Mouse (Mus musculus): ENCODE measurements around the gene AI413582. TPM values are rescaled to one million over a fixed set of nuclear protein-coding genes. Genes with fewer than 3 reads are reported as not detected.
A peak's percentile ranks its signal among the peaks of the same experiment; 100 is the strongest.

AI413582 gene
- polyA plus RNA-seq, 1 experiment from 2014 or later, result 38.6 TPM

DNA sequence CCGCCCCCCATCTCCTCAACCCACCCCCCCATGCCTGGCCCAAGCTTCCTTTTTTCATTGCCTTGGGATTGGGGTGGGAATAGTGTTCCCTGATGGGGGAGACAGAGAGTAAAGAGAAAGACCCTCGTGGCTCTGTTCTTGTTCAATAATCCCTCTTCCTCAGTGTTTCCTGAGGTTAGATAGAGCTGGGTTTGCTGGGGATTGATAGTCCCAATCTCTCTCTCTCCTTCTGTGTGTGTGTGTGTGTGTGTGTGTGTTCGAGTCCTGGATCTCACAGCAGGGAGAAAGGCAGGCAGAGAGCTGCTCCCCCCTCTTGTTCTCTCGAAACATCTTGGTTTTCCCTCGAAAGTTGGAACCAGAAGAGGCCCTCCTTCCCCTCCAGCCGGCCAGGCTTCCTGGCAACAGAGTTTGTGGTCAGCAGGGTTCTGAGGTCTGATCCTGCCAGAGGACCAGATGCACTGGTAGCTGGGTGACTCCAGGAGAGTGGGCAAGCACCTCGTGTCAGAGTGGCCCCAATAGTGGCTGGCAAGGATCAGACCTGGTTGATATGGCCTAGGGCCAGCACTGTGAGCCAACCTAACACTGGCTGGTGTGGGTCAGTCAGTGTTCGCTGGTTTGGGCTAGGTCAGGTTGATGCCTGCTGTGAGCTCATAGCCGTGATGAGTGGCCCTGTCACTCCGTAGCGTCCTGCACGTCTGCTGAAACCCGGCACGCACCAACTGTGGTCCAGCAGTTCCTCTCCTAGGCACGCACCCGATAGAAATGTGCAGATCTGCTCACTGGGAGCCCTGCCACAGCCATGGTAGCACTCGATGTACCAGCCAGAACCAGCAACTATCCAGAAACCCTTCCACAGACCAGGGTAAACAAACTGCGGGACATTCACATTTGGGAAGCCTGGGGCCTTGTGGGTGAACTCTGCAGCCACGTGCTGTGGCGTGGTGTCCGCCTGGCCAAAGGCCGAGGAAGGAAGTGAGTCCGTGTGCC is 13.0 kb downstream of the AI413582 start:
- no peak overlapping the region for H3K4me2 ChIP-seq (replicated peaks; ENCODE audit: low read depth, low read length)
- ATAC-seq, result no peak
- H3K36me3 ChIP-seq (ENCODE audit: insufficient read depth, low read length), result no peaks in the 10 kb centered on the region
- H3K9ac ChIP-seq (replicated peaks; ENCODE audit: low read depth), result no peak overlapping the region
- DNase-seq (ENCODE audit: low spot score), result no peak
- 74% methylated on average over 23 of the region's 23 CpGs for WGBS
- no peaks in the 10 kb centered on the region for H3K27me3 ChIP-seq (replicated peaks; ENCODE audit: insufficient read depth, low read length)
- no peak overlapping the region for H3K27ac ChIP-seq (ENCODE audit: low read length)
- no peak overlapping the region for H3K4me3 ChIP-seq (ENCODE audit: low read depth, low read length)
- no peaks in the 10 kb centered on the region for H3K9me3 ChIP-seq (ENCODE audit: low read length)
- TF ChIP-seq CTCF (IDR thresholded peaks at IDR 0.05) (no peak), EP300 (IDR thresholded peaks at IDR 0.05) (no peak)
- no peaks in the 10 kb centered on the region; the same call in 1 of the 2 replicates for H3K4me1 ChIP-seq (ENCODE audit: insufficient read depth, low read depth, low read length)

DNA sequence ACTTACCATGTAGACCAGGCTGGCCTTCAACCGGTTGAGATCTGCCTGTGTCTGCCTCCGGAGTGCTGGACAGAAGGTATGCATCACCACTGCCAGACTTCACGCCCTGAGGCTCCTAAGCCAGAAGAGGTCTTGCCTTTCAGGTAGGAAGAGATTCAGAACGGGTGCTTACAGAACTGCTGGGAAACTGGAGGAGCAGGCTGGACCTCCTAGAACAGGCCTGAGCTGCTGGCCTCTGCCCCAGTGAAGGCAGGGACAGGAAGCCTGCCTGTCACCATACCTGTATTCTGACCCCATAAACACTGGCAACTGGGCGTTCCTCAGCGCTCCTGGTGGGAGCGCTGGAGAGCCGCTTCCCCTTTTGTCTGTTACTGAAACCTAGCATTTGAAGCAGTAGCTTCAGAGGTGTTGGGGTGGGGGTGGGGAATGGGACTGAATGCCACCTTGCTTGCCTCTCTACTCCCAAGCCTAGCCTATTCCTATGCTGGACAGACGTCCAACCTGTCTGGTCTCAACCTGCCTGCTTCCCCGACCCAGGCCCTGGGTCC is 14.1 kb downstream of the AI413582 start:
- Histone ChIP-seq H3K27me3 (replicated peaks; ENCODE audit: insufficient read depth, low read length) (no peaks in the 10 kb centered on the region), H3K9me3 (ENCODE audit: low read length) (no peaks in the 10 kb centered on the region), H3K4me3 (ENCODE audit: low read depth, low read length) (no peak overlapping the region), H3K27ac (ENCODE audit: low read length) (no peak overlapping the region), H3K4me1 (ENCODE audit: insufficient read depth, low read depth, low read length) (no peaks in the 10 kb centered on the region), H3K4me2 (replicated peaks; ENCODE audit: low read depth, low read length) (no peak overlapping the region), H3K36me3 (ENCODE audit: insufficient read depth, low read length) (no peaks in the 10 kb centered on the region), H3K9ac (replicated peaks; ENCODE audit: low read depth) (no peak overlapping the region)
- DNase-seq (ENCODE audit: low spot score) (no peak), ATAC-seq (no peak)
- WGBS, result 64% methylated on average over 10 of the region's 10 CpGs
- TF ChIP-seq CTCF (IDR thresholded peaks at IDR 0.05) (no peak), EP300 (IDR thresholded peaks at IDR 0.05) (no peak)

DNA sequence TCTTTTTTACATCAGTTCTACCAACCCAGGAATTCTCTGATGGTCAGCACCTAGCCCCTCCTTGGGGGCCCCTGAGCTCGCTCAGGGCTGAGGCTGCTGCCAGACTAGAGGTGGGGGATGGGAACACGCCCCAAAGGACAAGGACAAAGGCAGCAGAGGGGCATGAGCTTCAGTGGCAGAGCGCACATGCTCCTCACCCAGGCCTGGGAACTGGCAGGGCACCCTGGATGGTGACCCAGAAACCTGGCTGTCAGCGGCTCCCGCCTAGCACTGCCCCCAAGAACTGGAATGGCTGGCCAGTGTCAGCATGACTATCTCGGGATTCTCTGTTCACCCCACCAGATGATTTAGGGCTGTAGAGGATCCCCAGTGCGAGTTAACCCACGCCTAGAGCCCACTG is 16.3 kb downstream of the AI413582 start:
- no peak for DNase-seq (ENCODE audit: low spot score)

DNA sequence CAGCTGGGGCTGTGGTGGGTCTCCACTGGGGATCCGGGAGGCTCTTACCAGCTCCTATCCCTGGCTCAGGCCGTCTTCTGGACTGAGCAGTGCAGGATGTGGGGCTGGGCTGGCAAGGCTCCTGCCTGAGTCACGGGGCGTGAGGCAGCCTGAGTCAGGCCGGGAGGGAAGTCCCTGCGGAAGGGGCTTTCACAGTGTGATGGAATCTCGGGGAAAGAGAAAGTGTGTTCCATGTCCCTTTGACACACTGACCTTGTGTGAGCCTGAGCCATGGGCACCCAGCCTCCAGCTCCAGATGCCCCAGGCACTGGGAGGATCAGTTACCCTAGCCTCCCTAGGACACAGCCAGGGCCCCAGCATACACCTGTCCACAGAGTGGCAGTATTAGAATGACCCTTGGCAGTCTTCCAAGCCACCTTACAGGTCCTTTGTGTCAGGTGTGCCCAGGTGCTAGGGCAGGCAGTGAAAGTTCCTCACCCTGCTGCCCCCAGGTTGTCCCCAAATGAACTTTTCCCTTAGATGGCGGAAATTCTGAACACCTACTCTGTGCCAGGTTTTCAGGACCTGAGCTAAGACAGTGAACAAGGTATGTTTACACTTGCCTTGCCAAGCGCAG is 18.2 kb downstream of the AI413582 start:
- Histone ChIP-seq H3K9ac (replicated peaks; ENCODE audit: low read depth) (no peak overlapping the region), H3K4me3 (ENCODE audit: low read depth, low read length) (no peak overlapping the region), H3K27ac (ENCODE audit: low read length) (no peak overlapping the region), H3K4me2 (replicated peaks; ENCODE audit: low read depth, low read length) (no peak overlapping the region), H3K36me3 (ENCODE audit: insufficient read depth, low read length) (no peaks in the 10 kb centered on the region), H3K9me3 (ENCODE audit: low read length) (no peaks in the 10 kb centered on the region), H3K4me1 (ENCODE audit: insufficient read depth, low read depth, low read length) (no peaks in the 10 kb centered on the region), H3K27me3 (replicated peaks; ENCODE audit: insufficient read depth, low read length) (no peaks in the 10 kb centered on the region)
- ATAC-seq (peak; percentile 72), DNase-seq (ENCODE audit: low spot score) (peak; percentile 40)
- 43% methylated on average over 9 of the region's 9 CpGs for WGBS
- no peak for TF ChIP-seq EP300 (IDR thresholded peaks at IDR 0.05)
- no peak for TF ChIP-seq CTCF (IDR thresholded peaks at IDR 0.05)

More for the DNA sequence above, 16.3 kb downstream of the AI413582 start:
- WGBS, result 65% methylated on average over 8 of the region's 8 CpGs
- Histone ChIP-seq H3K36me3 (ENCODE audit: insufficient read depth, low read length) (no peaks in the 10 kb centered on the region), H3K9ac (replicated peaks; ENCODE audit: low read depth) (no peak overlapping the region), H3K27me3 (replicated peaks; ENCODE audit: insufficient read depth, low read length) (no peaks in the 10 kb centered on the region), H3K4me3 (ENCODE audit: low read depth, low read length) (no peak overlapping the region), H3K4me2 (replicated peaks; ENCODE audit: low read depth, low read length) (no peak overlapping the region), H3K27ac (ENCODE audit: low read length) (no peak overlapping the region), H3K9me3 (ENCODE audit: low read length) (no peaks in the 10 kb centered on the region), H3K4me1 (ENCODE audit: insufficient read depth, low read depth, low read length) (no peaks in the 10 kb centered on the region)
- TF ChIP-seq EP300 (IDR thresholded peaks at IDR 0.05) (no peak), CTCF (IDR thresholded peaks at IDR 0.05) (no peak)
- no peak for ATAC-seq

DNA sequence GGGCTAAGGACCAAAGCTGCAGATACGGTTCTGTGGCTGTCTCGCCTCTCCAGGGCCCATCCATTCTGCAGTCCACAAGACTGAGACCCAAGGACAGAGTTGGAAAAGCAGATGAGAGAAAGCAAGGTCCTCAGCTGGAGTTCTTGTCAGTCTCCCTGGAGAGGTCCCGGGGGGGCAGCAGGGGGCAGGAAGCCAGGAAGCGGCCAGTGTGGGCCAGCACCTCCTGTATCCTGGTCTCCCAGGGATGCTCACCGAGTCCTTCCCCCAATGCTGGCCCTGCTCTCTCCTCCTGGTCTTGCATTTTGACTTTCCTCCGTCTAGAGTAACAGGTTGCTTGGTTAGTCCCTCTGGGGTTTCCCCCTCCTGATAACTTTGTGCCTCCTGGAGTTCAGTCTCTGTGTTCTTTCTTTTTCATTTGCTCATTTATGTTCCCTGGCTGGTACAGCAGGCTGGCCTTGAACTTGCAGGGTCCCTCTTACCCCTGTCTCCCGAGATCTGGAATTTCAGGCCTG is 18.9 kb downstream of the AI413582 start:
- no peaks in the 10 kb centered on the region for H3K9me3 ChIP-seq (ENCODE audit: low read length)
- DNase-seq (ENCODE audit: low spot score), result no peak
- no peaks in the 10 kb centered on the region for H3K36me3 ChIP-seq (ENCODE audit: insufficient read depth, low read length)
- no peak overlapping the region for H3K4me3 ChIP-seq (ENCODE audit: low read depth, low read length)
- ATAC-seq, result no peak
- no peak overlapping the region for H3K4me2 ChIP-seq (replicated peaks; ENCODE audit: low read depth, low read length)
- 55% methylated on average over 7 of the region's 7 CpGs for WGBS
- TF ChIP-seq CTCF (IDR thresholded peaks at IDR 0.05) (no peak), EP300 (IDR thresholded peaks at IDR 0.05) (no peak)
- no peaks in the 10 kb centered on the region for H3K4me1 ChIP-seq (ENCODE audit: insufficient read depth, low read depth, low read length)
- no peaks in the 10 kb centered on the region for H3K27me3 ChIP-seq (replicated peaks; ENCODE audit: insufficient read depth, low read length)
- H3K27ac ChIP-seq (ENCODE audit: low read length), result no peak overlapping the region
- H3K9ac ChIP-seq (replicated peaks; ENCODE audit: low read depth), result no peak overlapping the region

DNA sequence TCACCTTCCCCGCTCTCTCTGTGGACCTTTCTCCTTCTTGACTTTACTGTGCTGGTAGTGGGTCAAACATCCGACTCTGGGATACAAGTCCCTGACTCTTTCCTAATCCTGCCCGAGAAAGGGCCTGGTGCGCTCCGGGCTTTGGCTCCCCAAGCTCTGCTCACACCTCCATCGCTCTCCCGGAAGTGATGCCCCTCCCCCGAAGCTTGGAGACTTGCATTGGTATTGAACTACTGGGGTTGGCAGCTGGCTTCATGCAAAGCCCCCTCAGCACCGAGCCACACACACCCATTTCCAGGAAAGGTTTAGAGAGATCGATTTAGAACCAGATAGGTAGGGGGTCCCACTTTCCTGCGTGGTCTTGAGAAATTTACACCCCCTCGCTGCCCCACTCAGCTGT is 19.6 kb downstream of the AI413582 start:
- no peak for ATAC-seq
- Histone ChIP-seq H3K9me3 (ENCODE audit: low read length) (no peaks in the 10 kb centered on the region), H3K4me3 (ENCODE audit: low read depth, low read length) (no peak overlapping the region), H3K9ac (replicated peaks; ENCODE audit: low read depth) (no peak overlapping the region), H3K4me2 (replicated peaks; ENCODE audit: low read depth, low read length) (no peak overlapping the region), H3K4me1 (ENCODE audit: insufficient read depth, low read depth, low read length) (no peaks in the 10 kb centered on the region), H3K27ac (ENCODE audit: low read length) (no peak overlapping the region), H3K27me3 (replicated peaks; ENCODE audit: insufficient read depth, low read length) (no peaks in the 10 kb centered on the region), H3K36me3 (ENCODE audit: insufficient read depth, low read length) (no peaks in the 10 kb centered on the region)
- no peak for TF ChIP-seq CTCF (IDR thresholded peaks at IDR 0.05)
- 44% methylated on average over 12 of the region's 12 CpGs for WGBS
- no peak for DNase-seq (ENCODE audit: low spot score)

Data from lung, postnatal 0 days (tissue).